Mouse (Mus musculus): ENCODE measurements around the gene Tgfbrap1.

DNA sequence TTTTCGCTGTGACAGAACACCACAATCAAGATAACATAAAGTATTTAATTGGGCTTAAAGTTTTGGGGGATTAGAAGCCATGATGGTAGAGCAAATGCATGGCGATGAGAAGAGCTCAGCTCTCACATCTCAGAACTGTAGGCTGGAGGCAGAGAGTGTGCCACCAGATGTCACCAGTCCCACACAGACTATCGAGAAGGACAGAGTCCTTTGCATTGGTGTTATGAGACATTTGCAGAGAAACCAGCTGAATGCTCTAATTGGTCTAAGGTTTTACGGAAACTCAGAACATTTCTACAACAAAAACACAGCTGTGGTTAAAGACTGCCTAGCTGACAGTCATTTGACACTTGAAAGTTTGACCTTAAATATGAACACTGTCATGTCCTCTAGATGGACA, 44.8 kb upstream of the Tgfbrap1 start:
- TF ChIP-seq CTCF (IDR thresholded peaks at IDR 0.05; ENCODE audit: insufficient read depth, low read depth, low read length) (no peak), POLR2A (IDR thresholded peaks at IDR 0.05; ENCODE audit: insufficient read depth, low read depth, low read length) (no peak)
